Mouse (Mus musculus): ENCODE data around the gene Retreg1. TPM values are rescaled to one million over a fixed set of nuclear protein-coding genes. Genes with fewer than 3 reads are reported as not detected.

Retreg1 gene
- total RNA-seq, 1 experiment from 2014 or later = 132 TPM

GRCm38 (mm10) chr15:25822656-25823055, 20.3 kb upstream of the Retreg1 start:
- ATAC-seq (replicated peaks; ENCODE audit: insufficient number of reproducible peaks, low FRiP score, low TSS enrichment, poor library complexity, severe bottlenecking) = no peak

GRCm38 (mm10) chr15:25826531-25826961, 16.4 kb upstream of the Retreg1 start:
- ATAC-seq (replicated peaks; ENCODE audit: insufficient number of reproducible peaks, low FRiP score, low TSS enrichment, poor library complexity, severe bottlenecking) = no peak

- ATAC-seq (replicated peaks; ENCODE audit: insufficient number of reproducible peaks, low FRiP score, low TSS enrichment, poor library complexity, severe bottlenecking) = peak; percentile 84
Measured at GRCm38 (mm10) chr15:25828464-25828863, 14.5 kb upstream of the Retreg1 start.

- 0 out of 2 replicates have a peak, but pooled peaks have one; percentile 19 for ATAC-seq (replicated peaks; ENCODE audit: insufficient number of reproducible peaks, low FRiP score, low TSS enrichment, poor library complexity, severe bottlenecking)
Measured at GRCm38 (mm10) chr15:25830426-25830825, 12.6 kb upstream of the Retreg1 start.

- ATAC-seq (replicated peaks; ENCODE audit: insufficient number of reproducible peaks, low FRiP score, low TSS enrichment, poor library complexity, severe bottlenecking) = peak; percentile 32; the same call in 1 of the 2 replicates
Measured at GRCm38 (mm10) chr15:25834282-25834681, 8.7 kb upstream of the Retreg1 start.

GRCm38 (mm10) chr15:25834920-25835674, 7.9 kb upstream of the Retreg1 start:
- ATAC-seq (replicated peaks; ENCODE audit: insufficient number of reproducible peaks, low FRiP score, low TSS enrichment, poor library complexity, severe bottlenecking) = peak; percentile 58

GRCm38 (mm10) chr15:25842462-25843085, 406 bp upstream of the Retreg1 start:
- no peak for ATAC-seq (replicated peaks; ENCODE audit: insufficient number of reproducible peaks, low FRiP score, low TSS enrichment, poor library complexity, severe bottlenecking)

GRCm38 (mm10) chr15:25844013-25844570, 1.1 kb downstream of the Retreg1 start:
- ATAC-seq (replicated peaks; ENCODE audit: insufficient number of reproducible peaks, low FRiP score, low TSS enrichment, poor library complexity, severe bottlenecking) = no peak

GRCm38 (mm10) chr15:25844771-25845170, 1.8 kb downstream of the Retreg1 start:
- ATAC-seq (replicated peaks; ENCODE audit: insufficient number of reproducible peaks, low FRiP score, low TSS enrichment, poor library complexity, severe bottlenecking) = no peak

GRCm38 (mm10) chr15:25847576-25848168, 4.7 kb downstream of the Retreg1 start:
- no peak for ATAC-seq (replicated peaks; ENCODE audit: insufficient number of reproducible peaks, low FRiP score, low TSS enrichment, poor library complexity, severe bottlenecking)

- ATAC-seq (replicated peaks; ENCODE audit: insufficient number of reproducible peaks, low FRiP score, low TSS enrichment, poor library complexity, severe bottlenecking) = no peak
Measured at GRCm38 (mm10) chr15:25850552-25850951, 7.6 kb downstream of the Retreg1 start.

- ATAC-seq (replicated peaks; ENCODE audit: insufficient number of reproducible peaks, low FRiP score, low TSS enrichment, poor library complexity, severe bottlenecking) = no peak
Measured at GRCm38 (mm10) chr15:25854270-25854904, 11.4 kb downstream of the Retreg1 start.

- ATAC-seq (replicated peaks; ENCODE audit: insufficient number of reproducible peaks, low FRiP score, low TSS enrichment, poor library complexity, severe bottlenecking) = peak; percentile 68
Measured at GRCm38 (mm10) chr15:25858611-25859058, 15.7 kb downstream of the Retreg1 start.

- peak; percentile 64 for ATAC-seq (replicated peaks; ENCODE audit: insufficient number of reproducible peaks, low FRiP score, low TSS enrichment, poor library complexity, severe bottlenecking)
Measured at GRCm38 (mm10) chr15:25859469-25859868, 16.5 kb downstream of the Retreg1 start.

GRCm38 (mm10) chr15:25861900-25862299, 18.9 kb downstream of the Retreg1 start:
- ATAC-seq (replicated peaks; ENCODE audit: insufficient number of reproducible peaks, low FRiP score, low TSS enrichment, poor library complexity, severe bottlenecking) = peak; percentile 19; the same call in 1 of the 2 replicates

- ATAC-seq (replicated peaks; ENCODE audit: insufficient number of reproducible peaks, low FRiP score, low TSS enrichment, poor library complexity, severe bottlenecking) = no peak
Measured at GRCm38 (mm10) chr15:25865605-25866004, 22.6 kb downstream of the Retreg1 start.

GRCm38 (mm10) chr15:25866106-25866505, 23.1 kb downstream of the Retreg1 start:
- ATAC-seq (replicated peaks; ENCODE audit: insufficient number of reproducible peaks, low FRiP score, low TSS enrichment, poor library complexity, severe bottlenecking) = no peak

- ATAC-seq (replicated peaks; ENCODE audit: insufficient number of reproducible peaks, low FRiP score, low TSS enrichment, poor library complexity, severe bottlenecking) = no peak
Measured at GRCm38 (mm10) chr15:25869129-25869528, 26.1 kb downstream of the Retreg1 start.

GRCm38 (mm10) chr15:25871470-25871869, 28.5 kb downstream of the Retreg1 start:
- no peak for ATAC-seq (replicated peaks; ENCODE audit: insufficient number of reproducible peaks, low FRiP score, low TSS enrichment, poor library complexity, severe bottlenecking)

Measured in monocyte, adult 5-6 weeks (primary cell).